Mouse (Mus musculus) bone marrow, adult 2 months (tissue): Measurements from ENCODE around the gene Nipal3.

Experiments used
- CTCF ChIP-seq: fragments of 200-500 bp; IDR thresholded peaks from 2 replicates; pipeline ENCODE4 v1.5.1; 2011; ENCODE audit warnings: low read length, control low read depth; ENCODE audit not compliant: control insufficient read depth, insufficient read depth
- POLR2A ChIP-seq: fragments of 200-500 bp; IDR thresholded peaks from 2 replicates; pipeline ENCODE4 v1.6.1; 2011; ENCODE audit warnings: low read depth, mild to moderate bottlenecking, control low read depth, low read length, borderline replicate concordance; ENCODE audit not compliant: control insufficient read depth

- TF ChIP-seq POLR2A (no peak), CTCF (no peak)
These were observed 41.3 kb downstream of the Nipal3 start for GRCm38 (mm10) chr4:135453572-135453971.
